Mouse (Mus musculus) lung, postnatal 0 days (tissue): ENCODE results near the gene Gadd45a.

Source experiments
- CTCF ChIP-seq: IDR thresholded peaks from 2 replicates; pipeline ENCODE4 v1.5.1; 2016; ENCODE audit warnings: antibody characterized with exemption, mild to moderate bottlenecking
- EP300 ChIP-seq: IDR thresholded peaks from 2 replicates; pipeline ENCODE4 v1.6.1; 2016; ENCODE audit warnings: antibody characterized with exemption, mild to moderate bottlenecking, control low read depth

DNA sequence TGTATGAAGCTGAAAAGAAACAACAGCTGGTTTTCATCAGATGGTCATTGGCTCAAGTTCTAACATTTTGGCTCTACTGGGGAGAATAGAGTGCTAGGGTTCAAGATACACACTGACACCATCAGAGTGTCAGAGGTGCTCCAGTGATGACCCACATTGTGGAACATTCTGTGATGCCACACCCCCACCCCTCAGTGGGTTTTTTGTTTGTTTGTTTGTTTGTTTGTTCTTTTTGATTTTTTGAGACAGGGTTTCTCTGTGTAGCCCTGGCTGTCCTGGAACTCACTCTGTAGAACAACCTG is 26.1 kb downstream of the Gadd45a start:
- TF ChIP-seq EP300 (no peak), CTCF (no peak)
